Mouse (Mus musculus) thymus, adult 2 months (tissue): Measurements from ENCODE around the gene Itgb4. TPM values are rescaled to one million over a fixed set of nuclear protein-coding genes. Genes with fewer than 3 reads are reported as not detected.

ENCODE experiments used
- DNase-seq: peaks from one replicate; pipeline ENCODE4 v3.0.0; 2021
- H3K27ac ChIP-seq: fragments of 200-500 bp; 2 replicates; pipeline ENCODE4 v1.5.1; 2012; ENCODE audit warnings: low read length, control low read depth; ENCODE audit not compliant: control insufficient read depth, insufficient read depth
- H3K27me3 ChIP-seq: fragments of 200-500 bp; 2 replicates; pipeline ENCODE4 v1.6.1; 2012; ENCODE audit warnings: mild to moderate bottlenecking, low read length, moderate library complexity, mixed read lengths; ENCODE audit not compliant: control insufficient read depth, insufficient read depth
- H3K36me3 ChIP-seq: fragments of 200-500 bp; 2 replicates; pipeline ENCODE4 v1.6.1; 2012; ENCODE audit warnings: mild to moderate bottlenecking, low read length, moderate library complexity; ENCODE audit not compliant: control insufficient read depth, insufficient read depth
- H3K4me1 ChIP-seq: fragments of 200-500 bp; replicated peaks from 2 replicates; pipeline ENCODE4 v1.6.1; 2012; ENCODE audit warnings: low read length; ENCODE audit not compliant: control insufficient read depth, insufficient read depth
- H3K4me3 ChIP-seq: fragments of 200-500 bp; 2 replicates; pipeline ENCODE4 v1.5.1; 2012; ENCODE audit warnings: mild to moderate bottlenecking, low read length, control low read depth, moderate library complexity; ENCODE audit not compliant: control insufficient read depth, insufficient read depth
- CTCF ChIP-seq: fragments of 200-500 bp; IDR thresholded peaks from 2 replicates; pipeline ENCODE4 v1.5.1; 2012; ENCODE audit warnings: mild to moderate bottlenecking, control low read depth, low read length, moderate library complexity, borderline replicate concordance; ENCODE audit not compliant: control insufficient read depth, poor library complexity, insufficient read depth; ENCODE audit errors: extremely low read depth
- POLR2A ChIP-seq: fragments of 200-500 bp; IDR thresholded peaks from 2 replicates; pipeline ENCODE4 v1.6.1; 2012; ENCODE audit warnings: mild to moderate bottlenecking, low read length, control low read depth, moderate library complexity; ENCODE audit not compliant: control insufficient read depth, poor library complexity, insufficient read depth; ENCODE audit errors: extremely low read depth
- WGBS: fragments of 180-500 bp; shearing (Covaris S2); methylation state at CpG from one replicate; pipeline ENCODE4 v1.1.7; 2018; 5-methylcytosine and 5-hydroxymethylcytosine counted together
- polyA plus RNA-seq: library from polyadenylated mRNA; depleted of rRNA; stranded (reverse); fragments of >200 nt; gene quantifications from 2 replicates; pipeline ENCODE4 v1.2.3, GENCODE M21; 2012

Itgb4 gene
- polyA plus RNA-seq, 1 experiment, result 20.8 TPM

DNA sequence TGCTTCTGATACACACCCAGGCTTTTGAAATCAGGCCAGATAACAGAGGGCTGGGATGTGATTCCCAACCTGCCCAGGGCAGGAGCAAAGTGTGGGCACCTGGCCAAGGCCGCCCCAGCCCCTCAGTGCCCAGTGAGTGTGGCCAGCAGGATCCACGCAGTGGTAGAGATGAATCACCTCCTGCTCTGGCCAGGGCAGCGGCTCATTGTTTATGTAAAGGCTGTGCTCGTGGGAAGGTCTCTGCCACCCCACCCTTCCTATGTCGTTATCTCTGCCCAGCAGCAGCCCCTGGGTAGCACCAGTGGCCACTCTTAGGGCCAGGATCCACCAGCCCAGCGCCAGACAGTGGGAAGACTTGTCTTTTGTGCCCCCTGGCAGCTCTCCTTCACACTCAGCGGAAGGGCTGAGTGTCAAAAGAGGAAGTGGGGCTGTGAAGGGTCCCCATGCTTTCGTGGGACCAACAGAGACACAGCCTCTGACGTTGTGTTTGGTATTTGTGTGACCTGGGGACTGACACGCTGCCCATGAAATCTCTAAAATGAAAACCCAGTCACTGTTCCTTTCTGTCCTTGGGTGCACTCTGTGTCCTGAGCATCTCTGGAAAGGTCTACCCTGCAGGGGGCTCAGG is 9.4 kb upstream of the Itgb4 start:
- H3K27me3 ChIP-seq, result no peaks in the 10 kb centered on the region
- no peak overlapping the region for H3K27ac ChIP-seq
- no peak for DNase-seq
- H3K4me3 ChIP-seq, result no peak overlapping the region
- H3K36me3 ChIP-seq, result peaks cover 53% of the 10 kb centered on the region
- no peak for TF ChIP-seq POLR2A
- WGBS, result 62% methylated on average over 10 of the region's 10 CpGs
- H3K4me1 ChIP-seq, result peaks cover 6% of the 10 kb centered on the region

DNA sequence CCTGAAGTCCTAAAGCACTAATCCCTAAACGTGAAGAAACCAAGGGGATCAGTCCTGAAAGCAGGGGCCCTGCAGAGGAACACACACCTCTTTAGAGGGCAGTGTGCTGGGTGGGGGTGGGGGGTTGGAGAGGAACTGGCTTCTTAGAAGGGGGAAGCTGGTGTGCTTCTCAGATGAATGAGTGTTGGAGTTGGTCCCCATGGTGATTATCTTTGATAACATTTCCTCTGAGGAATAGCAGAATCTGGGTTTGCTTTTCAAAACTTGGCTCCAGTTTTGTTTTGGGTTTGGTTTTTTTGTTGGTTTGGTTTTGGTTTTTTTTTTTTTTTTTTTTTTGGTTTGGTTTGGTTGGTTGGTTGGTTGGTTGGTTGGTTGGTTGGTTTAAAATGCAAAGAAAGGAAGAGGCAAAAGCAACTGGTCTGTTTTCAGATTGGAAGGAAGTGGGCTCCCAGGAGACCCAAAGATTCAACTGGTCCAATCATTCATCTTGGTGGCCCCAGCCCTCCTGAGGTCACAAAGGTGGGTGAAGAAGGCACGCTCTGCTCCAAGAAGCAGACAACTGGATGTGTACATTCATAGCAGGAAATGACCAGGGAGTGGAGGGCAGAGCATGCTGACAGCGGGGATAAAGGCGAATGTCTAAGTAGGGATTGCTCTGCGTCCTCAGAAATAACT is 5.6 kb upstream of the Itgb4 start:
- Histone ChIP-seq H3K4me1 (peaks cover 6% of the 10 kb centered on the region), H3K27me3 (no peaks in the 10 kb centered on the region), H3K27ac (no peak overlapping the region), H3K4me3 (no peak overlapping the region), H3K36me3 (peaks cover 20% of the 10 kb centered on the region)
- WGBS, result 45% methylated on average over 5 of the region's 5 CpGs
- DNase-seq, result no peak
- TF ChIP-seq CTCF (no peak), POLR2A (no peak)

DNA sequence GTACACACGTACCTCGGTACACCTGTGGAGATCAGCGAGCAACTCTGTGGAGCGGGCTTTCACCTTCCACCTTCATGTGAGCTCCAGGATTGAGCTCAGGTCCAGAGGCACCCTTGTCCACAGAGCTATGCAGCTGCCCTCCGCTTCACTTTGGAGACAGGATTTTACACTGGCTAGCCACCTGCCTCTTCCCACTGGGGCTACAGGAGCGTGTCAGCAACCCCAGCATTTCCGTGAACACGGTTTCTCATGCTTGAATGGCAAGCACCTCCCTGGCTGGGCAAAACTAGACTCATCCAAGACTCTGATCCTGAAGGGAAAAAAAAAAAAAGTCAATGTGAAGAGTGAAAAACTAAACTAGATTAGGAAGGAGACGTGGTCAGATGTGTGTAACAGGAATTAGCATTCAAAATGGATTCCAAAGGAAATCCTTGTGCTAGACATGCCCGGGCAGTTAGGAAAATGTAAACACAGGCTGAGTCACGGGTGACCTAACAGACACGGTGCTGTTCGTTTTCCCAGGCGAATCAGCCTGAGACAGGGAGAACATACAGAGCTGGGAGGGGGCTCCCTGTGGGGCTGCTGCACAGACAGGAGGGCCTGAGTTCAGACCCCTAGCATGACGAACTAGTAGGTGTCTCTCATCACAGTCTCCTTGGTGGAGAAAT is 4.4 kb upstream of the Itgb4 start:
- Histone ChIP-seq H3K4me1 (peaks cover 14% of the 10 kb centered on the region), H3K27ac (no peak overlapping the region), H3K36me3 (peaks cover 9% of the 10 kb centered on the region), H3K27me3 (no peaks in the 10 kb centered on the region), H3K4me3 (no peak overlapping the region)
- no peak for DNase-seq
- 91% methylated on average over 15 of the region's 15 CpGs for WGBS
- TF ChIP-seq CTCF (no peak), POLR2A (no peak)

DNA sequence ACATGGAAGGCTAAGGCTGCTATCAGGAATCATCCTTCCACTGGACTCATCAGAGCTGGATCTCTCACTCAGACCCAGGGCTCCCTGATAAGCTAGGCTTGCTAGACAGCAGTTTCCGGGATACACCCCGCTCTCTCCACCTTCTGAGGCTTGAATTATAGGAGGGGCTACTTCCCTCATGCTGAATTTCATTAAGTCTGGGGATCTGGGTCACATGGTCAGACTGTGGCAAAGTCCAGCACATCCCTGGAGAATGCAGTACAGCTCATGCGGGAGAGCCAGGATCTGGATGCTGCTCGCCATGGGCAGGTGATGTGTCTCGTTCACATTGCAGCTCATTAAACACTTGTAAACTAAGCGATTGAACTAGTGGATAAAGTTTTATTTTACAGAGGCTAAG is 3.5 kb upstream of the Itgb4 start:
- no peak for DNase-seq
- Histone ChIP-seq H3K4me3 (no peak overlapping the region), H3K4me1 (peaks cover 20% of the 10 kb centered on the region), H3K27ac (no peak overlapping the region), H3K27me3 (no peaks in the 10 kb centered on the region), H3K36me3 (0 out of 2 replicates have a peak, but pooled peaks cover 3% of the 10 kb centered on the region)
- TF ChIP-seq CTCF (no peak), POLR2A (no peak)
- 97% methylated on average over 6 of the region's 6 CpGs for WGBS

DNA sequence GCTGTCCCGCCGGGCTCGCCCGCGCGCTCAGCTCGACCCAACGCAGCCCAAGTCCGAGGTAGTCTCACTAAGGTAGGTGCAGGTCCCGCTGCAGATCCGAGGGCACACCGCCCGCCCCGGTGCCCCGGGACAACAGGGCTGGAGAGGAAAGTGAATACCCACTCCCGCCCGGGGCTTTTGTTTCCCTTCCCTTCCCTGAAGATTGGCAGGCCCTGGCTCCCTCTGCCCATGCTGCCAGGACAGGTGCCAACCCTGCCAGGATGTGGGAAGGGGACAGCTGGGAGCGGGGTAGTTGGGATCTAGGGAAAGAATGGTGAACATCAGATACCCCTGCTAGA is 543 bp downstream of the Itgb4 start:
- no peak for DNase-seq
- Histone ChIP-seq H3K4me3 (peak overlapping the region; percentile 57), H3K27ac (no peak overlapping the region)

DNA sequence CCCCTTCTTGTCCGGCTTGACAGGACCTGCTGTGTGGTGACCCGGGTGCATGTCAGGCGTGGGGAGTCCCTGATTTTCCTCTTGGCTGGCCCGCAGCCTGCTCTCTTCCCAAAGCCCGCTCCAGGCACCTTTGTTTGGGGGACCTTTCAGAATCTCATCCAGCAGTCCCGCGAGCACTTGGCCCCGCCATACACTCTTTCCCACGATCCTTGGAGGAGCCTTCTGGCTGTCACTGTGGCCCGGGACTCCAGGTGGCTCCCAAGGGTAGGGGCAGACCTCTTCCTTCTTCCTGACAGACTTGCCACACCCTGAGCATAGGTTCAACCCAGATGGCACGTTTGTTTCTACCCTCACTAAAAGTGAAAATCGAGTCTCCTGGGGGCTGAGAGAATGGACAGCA is 1.0 kb downstream of the Itgb4 start:
- 41% methylated on average over 12 of the region's 12 CpGs for WGBS
- H3K4me1 ChIP-seq, result peaks cover 14% of the 10 kb centered on the region
- no peaks in the 10 kb centered on the region for H3K36me3 ChIP-seq
- no peak for TF ChIP-seq CTCF
- TF ChIP-seq POLR2A, result no peak
- no peaks in the 10 kb centered on the region for H3K27me3 ChIP-seq
- H3K4me3 ChIP-seq, result no peak overlapping the region
- DNase-seq, result peak; percentile 9
- no peak overlapping the region for H3K27ac ChIP-seq

More for the DNA sequence above, 543 bp downstream of the Itgb4 start:
- Histone ChIP-seq H3K36me3 (no peaks in the 10 kb centered on the region), H3K27me3 (no peaks in the 10 kb centered on the region), H3K4me1 (peaks cover 14% of the 10 kb centered on the region)
- WGBS, result 4% methylated on average over 18 of the region's 18 CpGs
- TF ChIP-seq CTCF (no peak), POLR2A (no peak)
